Mouse (Mus musculus) cerebellum, adult 2 months (tissue): ENCODE data around the gene Arglu1.

Experiments used
- CTCF ChIP-seq: fragments of 200-500 bp; IDR thresholded peaks from 2 replicates; pipeline ENCODE4 v1.5.1; 2011; ENCODE audit warnings: low read depth, mild to moderate bottlenecking, control low read depth, low read length, moderate library complexity, borderline replicate concordance; ENCODE audit not compliant: insufficient read depth
- POLR2A ChIP-seq: fragments of 200-500 bp; IDR thresholded peaks from 2 replicates; pipeline ENCODE4 v1.6.1; 2011; ENCODE audit warnings: low read length, control low read depth, borderline replicate concordance; ENCODE audit not compliant: insufficient read depth

- peak; percentile 84 for TF ChIP-seq CTCF
- no peak for TF ChIP-seq POLR2A
Measured at GRCm38 (mm10) chr8:8661759-8662138, 28.6 kb downstream of the Arglu1 start.
